Mouse (Mus musculus) olfactory bulb, adult 2 months (tissue): ENCODE results near the gene Gm20809. TPM values are rescaled to one million over a fixed set of nuclear protein-coding genes. Genes with fewer than 3 reads are reported as not detected.
"Not testable (repeated sequence)": the region's sequence is repeated elsewhere in the genome, so short reads cannot be mapped to it uniquely, and the experiment has no call there.

Experiments
- H3K27ac ChIP-seq: fragments of 200-500 bp; 2 replicates; pipeline ENCODE4 v1.5.1; 2012; ENCODE audit warnings: low read depth, low read length; ENCODE audit not compliant: insufficient read depth
- H3K4me1 ChIP-seq: fragments of 200-500 bp; 2 replicates; pipeline ENCODE4 v1.6.1; 2012; ENCODE audit warnings: low read length; ENCODE audit not compliant: control insufficient read depth, insufficient read depth
- H3K4me3 ChIP-seq: fragments of 200-500 bp; 2 replicates; pipeline ENCODE4 v1.5.1; 2012; ENCODE audit warnings: mild to moderate bottlenecking, low read depth, low read length, moderate library complexity; ENCODE audit not compliant: insufficient read depth
- WGBS: fragments of 180-500 bp; shearing (Covaris S2); methylation state at CpG from one replicate; pipeline ENCODE4 v1.1.7; 2018; 5-methylcytosine and 5-hydroxymethylcytosine counted together
- polyA plus RNA-seq: library from polyadenylated mRNA; stranded (reverse); fragments of >200 nt; gene quantifications from 2 replicates; pipeline ENCODE4 v1.2.4, GENCODE M21; 2012; ENCODE audit warnings: low replicate concordance; ENCODE audit not compliant: missing spikeins, insufficient read depth, insufficient read length

Gm20809 gene
- polyA plus RNA-seq, result not detected in 2 replicates

- WGBS, result no CpG with 5 or more reads among the region's 3 CpGs
- not testable (repeated sequence) for H3K4me3 ChIP-seq, H3K4me1 ChIP-seq, H3K27ac ChIP-seq
Measured at GRCm38 (mm10) chrY:24454757-24455156, at the start of gene Gm20809. Gene Gm20809 (plus strand): TSS chrY:24455057.
